Mouse (Mus musculus): Measurements from ENCODE around the gene Pcp4l1.

- no peak for TF ChIP-seq POLR2A (IDR thresholded peaks at IDR 0.05; ENCODE audit: borderline replicate concordance, control insufficient read depth, low read depth, low read length)
- TF ChIP-seq CTCF (IDR thresholded peaks at IDR 0.05; ENCODE audit: control insufficient read depth, insufficient read depth, low read length) = no peak
Observed at GRCm38 (mm10) chr1:171168906-171169305, 27.2 kb downstream of the Pcp4l1 start.
